Mouse (Mus musculus) layer of hippocampus, adult 8-10 months (tissue): Measurements from ENCODE around the gene Sbk3. TPM values are rescaled to one million over a fixed set of nuclear protein-coding genes. Genes with fewer than 3 reads are reported as not detected.

Source experiments
- DNase-seq, 2 experiments: peaks; one replicate each; pipeline ENCODE4 v3.0.0; 2022; ENCODE audit warnings: low spot score in 2 of 2
- total RNA-seq, 4 experiments: library from RNA; stranded (reverse); gene quantifications; 2 replicates each; pipeline ENCODE4 v1.2.4; 2022

Sbk3 gene
- total RNA-seq, 4 experiments from 2014 or later: 0.71 to 1.1 (median 0.98) TPM

DNA sequence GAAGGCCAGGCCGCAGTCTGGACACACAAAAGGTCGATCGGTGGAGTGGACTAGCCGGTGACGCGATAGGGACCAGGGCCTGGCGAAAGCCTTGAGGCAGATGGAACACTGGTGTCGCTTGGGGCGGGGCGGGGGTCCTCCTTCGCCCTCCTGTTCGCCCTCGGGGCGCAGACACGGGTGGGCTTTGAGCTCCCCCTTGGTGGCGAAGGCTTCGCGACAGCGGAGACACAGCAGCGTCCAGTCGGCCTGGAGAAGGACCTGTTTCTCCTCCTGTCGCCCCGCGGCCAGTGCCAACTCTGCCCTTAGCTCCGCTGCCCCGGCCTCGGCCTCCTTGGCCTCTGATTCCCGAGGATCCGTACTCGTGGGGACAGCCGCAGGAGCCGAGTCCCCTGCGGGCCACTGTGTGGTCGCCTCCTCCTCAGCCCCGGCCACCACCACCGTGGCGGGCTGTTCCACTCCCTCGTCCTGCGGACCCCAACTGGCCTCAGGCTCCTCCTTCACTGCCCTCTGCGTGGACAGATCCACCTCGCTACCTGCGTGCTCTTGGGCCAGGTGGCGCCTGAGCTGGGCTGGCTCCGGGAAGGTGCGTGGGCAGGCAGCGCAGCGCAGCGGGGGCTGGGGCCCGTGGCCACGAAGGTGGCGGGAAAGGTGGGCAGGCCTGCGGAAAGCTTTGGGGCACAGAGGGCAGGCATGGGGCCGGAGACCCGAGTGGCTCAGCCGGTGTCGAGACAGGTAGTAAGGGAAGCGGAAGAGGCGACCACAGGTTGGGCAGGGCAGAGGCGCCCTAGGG lies 23.2 kb upstream of the Sbk3 start:
- DNase-seq: no peak

DNA sequence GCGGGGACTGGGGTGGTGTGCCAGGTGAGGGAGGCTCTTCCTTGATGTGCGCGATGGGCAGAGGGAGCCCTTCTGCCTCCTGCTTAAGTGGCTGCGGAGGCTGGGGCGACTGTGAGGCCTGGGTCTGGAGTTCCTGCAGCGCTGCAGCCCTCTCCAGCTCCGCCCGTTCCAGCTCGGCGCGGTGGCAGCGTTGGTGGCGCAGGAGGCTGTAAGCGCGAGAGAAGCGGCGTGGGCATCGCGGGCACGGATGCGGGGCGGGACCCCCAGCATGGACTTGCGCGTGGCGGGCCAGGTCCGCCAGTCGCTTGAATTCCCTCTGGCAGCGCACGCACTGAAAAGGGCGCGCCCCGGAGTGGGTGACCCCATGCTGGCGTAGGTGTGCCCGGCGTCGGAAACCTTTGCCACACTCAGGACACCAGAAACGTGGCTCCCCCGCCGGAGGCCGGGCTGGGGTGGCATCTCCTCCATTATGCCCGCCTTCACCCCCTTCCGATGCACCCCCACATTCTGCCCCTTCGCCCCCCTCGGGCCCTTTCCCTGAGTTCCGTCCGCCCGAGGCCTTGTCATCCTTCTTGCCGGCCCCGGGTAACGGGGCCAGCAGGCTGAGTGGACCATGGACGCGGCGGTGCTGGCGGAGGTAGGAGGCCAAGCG lies 22.5 kb upstream of the Sbk3 start:
- DNase-seq: no peak

DNA sequence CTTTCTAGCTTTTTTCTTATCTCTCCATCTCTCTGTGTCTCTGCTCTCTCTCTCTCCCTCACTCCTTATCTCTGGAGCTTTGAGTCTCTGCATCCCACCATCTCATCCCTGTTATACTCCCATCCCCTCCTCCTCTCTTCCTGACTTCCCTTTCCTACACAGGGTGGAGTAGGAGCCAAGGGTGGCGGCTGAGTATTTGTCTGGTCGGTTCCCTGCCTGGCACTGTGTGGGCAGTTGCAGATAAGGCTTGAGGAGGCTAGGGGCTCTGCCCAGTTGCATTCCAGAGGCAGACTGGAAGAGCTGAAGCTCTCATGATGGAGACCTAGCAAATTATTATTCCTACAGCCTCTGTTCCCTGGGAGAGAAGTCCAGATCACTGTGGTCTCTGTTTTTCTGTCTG lies 17.3 kb upstream of the Sbk3 start:
- DNase-seq: no peak

DNA sequence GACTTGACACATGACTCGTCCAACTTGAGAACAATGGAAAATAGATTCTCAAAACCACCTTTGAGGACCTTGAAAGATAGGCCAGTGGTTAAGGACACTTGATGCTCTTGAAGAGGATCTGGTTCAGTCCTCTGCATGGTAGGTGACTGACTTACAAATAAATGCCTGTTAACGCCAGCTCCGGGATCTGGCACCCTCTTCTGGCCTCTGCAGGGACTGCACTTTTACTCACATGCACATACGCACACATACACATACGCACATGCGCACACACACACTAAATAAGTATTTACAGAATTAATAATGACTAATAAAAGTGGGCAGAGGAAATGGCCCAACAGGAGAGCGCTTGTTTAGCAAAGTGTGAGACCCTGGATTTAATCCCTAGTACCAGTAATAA lies 5.9 kb upstream of the Sbk3 start:
- no peak for DNase-seq

DNA sequence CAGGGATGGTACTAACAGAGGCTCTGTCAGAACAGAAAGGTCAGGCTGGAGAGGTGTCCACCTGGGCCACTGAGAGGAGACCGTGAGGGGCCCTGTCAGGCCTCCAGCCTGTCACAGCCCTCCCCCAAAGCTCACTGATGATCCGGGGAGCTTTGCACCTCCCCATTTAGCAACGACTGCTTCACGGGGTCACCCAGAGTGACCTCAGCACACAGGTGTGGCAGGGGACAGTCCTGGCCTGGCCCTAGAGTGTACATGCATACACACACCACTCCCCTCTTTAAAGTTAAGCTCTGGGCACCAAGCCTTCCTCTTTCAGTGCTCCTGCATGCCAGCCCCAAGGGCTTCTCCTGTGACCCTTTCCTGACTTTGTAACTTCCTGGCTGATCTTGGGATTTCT lies 4.5 kb upstream of the Sbk3 start:
- DNase-seq: no peak

DNA sequence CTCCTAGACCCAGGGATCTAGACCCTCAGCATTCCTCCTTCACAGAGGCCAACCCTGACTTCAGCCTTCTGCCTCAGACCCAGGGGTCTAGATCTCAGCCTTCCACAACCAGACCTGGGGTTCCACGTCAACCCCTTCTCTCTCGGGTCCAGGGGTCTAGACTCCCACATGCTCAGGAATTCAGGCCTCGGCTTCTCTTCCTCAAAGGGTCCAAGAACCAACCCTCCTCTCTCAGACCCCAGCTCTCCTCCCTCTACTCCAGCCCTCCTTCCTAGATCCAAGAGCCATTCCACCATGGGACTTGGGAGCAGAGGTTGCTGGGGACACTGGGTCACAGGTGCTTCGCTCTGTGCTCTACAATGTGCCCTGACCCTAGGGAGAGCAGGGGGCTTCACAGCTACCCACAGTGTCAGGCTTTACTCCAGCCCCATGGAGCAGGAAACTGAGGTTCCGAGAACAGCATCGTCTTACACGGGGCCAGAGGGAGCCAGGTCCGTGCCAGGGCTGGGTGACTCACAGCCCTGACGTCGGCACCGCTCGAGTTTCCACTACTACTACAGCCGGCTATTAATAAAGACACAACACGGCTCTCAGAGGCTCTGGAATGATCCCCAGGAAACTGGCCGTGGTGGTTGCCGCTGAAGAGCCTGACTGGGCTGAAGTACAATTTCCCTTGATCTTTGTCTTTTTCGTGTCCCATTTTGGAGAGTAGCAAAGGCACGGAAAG lies 1.5 kb upstream of the Sbk3 start:
- DNase-seq: no peak

DNA sequence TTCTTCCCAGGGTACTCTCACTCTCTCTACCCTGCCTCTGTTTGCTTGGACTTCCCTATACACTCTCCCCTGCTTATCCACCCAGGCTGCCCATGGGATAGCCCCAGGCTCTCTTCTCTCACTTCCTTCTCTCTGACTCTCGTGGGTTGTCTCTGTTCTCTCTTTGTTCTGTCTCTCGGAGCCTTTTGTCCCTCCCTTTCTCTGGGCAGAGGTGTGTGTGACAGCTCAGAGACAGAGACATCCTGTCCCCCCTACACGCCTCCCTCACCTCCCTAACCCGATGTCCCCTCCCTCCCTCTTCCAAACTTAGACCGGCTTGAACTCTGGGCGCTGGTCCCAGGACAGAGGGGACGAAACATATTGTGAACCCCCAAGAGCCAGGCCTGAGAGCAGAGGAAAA lies 742 bp upstream of the Sbk3 start:
- no peak for DNase-seq

DNA sequence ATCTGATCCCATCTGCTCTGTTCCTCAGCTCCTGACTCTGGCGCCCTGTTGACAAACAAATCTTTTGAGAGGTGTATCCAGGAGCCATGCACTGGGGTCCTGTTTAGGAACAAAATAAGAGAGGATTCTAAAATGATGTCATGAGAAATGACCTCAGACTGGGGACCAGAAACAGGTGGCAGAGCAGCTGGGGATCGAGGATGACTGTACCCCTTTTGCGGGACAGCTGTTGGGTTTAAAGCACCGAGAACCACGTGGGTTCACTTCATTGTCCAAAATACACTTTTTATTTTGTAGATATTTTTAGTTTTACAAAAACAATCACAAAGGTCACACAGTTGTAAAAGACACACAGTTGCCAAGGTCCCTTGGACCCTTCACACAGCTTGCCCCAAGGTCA lies 6.0 kb downstream of the Sbk3 start:
- DNase-seq: no peak

DNA sequence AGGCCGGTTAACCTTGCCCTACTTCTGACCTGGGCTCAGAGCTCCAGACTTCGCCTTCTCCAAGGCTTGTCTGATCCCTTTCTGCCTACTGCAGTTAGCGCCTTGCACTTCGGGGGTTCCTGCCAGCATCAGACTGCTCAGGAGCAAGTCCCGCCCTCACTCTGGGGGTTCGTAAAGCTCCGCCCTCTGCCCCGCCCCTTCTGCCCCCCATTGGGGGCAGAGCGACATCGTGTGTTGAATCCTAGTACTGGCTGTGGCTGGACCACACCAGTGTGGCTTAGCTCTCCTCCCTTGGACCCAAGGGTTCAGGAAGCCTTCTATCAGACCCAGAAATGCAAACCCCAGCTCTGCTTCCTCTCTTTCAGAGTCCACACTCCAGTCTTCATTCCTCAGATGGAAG lies 6.7 kb downstream of the Sbk3 start, which contains the start of gene Sbk2:
Sbk2 (minus strand) TSS at position 135 of the 400 bp plus-strand sequence.
- peak; percentile 54 to 63 for DNase-seq

DNA sequence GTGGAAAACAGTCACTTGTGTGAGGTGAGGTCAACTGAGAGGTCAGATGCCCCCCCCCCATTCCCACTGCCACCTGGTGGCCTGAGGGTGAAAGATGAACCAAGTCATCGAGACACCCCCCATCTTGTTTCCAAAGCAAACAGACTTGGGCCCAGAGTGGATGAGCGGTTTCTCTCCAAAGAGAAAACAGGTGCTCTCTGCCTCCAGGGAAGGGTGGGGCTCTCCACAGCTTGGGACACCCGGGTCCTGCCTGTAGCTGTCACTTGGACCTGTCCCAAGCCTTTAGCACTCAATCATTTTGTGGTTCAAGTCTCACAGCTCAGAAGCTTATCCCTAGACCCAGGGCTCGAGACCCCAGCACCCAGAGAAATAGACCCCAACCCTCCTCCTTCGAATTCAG lies 7.4 kb downstream of the Sbk3 start:
- no peak for DNase-seq

DNA sequence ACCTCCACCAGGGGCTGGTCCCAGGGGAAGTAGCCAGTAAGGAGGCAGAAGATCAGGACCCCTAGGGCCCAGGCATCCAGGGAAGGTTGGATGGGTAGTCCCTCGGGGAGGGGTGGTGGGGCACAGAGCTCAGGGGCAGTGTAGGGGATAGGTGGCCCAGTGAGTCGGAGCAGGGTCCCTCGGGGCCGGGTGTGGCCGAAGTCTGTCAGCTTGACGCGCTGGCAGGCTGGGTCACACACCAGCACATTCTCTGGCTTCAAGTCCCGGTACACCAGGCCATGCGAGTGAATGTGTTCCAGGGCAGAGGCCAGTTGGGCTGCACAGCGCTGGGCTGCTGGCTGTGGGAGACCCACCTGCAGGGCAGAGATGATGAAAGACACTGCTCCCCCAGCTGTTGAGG lies 13.6 kb downstream of the Sbk3 start:
- DNase-seq: no peak

DNA sequence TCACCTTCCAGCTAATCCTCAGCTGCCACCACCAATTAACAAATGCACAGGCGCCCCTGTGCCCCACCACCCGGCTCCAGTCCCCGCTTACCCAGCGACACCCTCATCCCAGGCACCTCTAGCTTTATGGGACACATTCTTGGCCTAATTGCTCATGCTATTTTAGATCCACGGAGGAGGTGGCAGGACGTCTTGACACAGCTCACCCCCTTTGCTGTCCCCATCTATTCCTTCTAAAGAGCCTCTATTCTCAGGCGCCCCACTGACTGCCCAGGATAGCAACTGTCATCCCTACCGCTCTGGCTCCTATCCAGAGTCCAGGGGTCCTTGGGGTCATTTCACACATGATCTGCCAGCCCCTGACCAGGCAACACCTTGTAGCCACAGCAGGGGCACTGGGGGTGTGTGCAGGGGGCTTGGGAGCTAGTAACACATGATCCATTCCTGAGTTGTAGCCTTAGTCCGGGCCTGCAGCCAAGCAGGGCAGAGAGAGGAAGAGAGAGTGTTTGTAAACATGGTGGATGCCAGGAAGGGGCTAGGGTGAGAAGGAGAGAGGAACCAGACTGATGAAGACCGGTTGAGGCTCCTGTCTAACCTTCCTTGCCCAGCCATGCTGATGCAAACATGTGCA lies 17.0 kb downstream of the Sbk3 start:
- DNase-seq: no peak

DNA sequence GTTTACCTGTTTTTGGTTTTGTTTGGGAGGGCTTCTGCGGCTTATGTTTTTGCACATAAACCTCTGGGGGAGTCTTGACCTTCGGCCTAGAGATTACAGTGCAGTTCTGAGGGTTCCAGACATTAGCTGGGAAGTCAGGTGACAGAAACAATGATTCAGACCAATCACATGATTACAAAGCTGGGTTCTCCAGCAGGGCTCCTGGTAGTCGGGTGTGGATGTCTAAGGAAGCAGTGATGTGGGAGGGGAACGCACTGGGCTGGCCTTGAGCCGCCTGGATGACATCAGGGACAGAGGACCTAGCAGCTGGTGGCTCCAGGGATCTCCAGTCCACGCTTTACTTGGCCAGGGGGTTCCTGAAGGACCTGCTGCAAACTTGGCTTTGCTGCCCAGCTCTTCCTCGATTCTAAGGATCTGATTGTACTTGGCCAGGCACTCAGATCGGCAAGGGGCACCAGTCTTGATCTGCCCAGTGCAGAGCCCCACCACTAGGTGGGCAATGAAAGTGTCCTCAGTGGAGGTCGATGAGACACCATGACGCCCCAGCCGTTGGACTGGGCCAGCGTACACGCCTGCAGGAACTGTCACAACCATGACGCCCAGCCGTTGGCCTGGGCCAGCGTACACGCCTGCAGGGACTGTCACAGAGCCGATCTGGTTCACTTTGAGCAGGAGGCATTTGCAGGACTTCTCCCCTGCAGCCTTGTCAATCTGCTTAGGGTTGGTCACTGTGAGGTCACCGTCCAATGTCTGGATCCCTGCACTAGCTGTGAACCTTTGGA lies 20.2 kb downstream of the Sbk3 start:
- no peak for DNase-seq

DNA sequence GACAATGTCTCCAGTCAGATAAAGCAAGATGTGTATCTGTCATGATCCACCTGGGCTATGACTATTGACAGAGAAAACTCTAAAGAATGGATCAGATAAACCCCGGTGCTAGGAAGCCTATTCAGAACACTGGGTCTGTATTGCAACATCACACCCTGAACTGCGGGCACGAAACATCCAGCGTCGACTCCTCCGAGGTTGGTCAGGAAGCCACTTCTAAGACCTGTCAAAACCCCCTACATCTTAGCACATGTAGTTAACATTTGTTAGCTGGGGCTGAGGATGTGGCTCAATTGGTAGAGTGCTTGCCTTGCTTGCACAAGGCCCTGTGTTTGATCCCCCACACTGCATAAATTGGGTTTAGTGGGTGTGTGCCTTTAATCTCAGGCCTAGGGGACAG lies 22.6 kb downstream of the Sbk3 start:
- DNase-seq: no peak

DNA sequence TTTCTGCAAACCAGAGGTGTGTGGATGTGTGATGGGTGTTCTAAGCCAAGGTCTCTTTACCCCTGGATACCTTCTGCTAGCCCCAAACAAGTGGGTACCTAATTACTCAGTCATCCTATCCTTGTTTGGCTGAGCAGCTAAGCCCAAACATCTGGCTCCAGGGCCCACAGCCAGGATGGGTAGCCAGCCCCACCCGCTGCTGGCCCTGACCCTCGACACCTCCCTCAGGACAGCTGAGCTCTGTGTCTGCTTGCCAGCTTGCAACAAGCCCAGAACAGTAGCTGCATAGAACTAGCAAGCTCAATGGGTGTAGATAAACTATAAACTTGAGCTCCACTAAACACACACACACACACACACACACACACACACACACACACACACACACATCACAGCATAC lies 23.1 kb downstream of the Sbk3 start:
- no peak for DNase-seq

DNA sequence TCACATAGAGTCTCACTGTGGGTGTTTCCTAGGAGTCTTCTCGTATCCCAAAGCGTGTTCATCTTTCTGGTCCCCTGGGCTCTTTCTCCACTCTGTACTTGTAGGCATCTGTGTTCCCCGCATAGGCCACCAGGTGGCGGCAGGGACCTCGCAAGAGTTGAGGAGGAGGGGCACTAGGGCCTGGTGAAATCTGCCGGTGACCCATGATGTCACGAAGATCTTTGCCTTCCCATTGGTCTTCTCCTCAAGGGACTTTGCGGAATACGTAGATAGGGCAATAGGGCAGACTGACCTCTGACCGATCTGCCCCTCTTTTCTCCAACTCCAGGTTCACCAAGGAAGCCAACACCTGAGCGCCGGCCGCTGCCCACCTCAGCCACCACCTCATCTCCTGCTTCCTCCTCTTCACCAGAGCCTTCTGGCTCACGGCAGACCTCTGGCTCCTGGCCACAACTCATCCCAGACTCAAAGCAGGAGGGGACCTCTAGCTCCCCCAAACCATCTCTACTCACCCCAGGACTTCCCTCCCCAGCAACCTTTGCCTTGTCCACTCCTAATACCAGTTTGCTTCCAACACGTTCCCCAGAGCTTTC lies 27.6 kb downstream of the Sbk3 start:
- DNase-seq: peak; percentile 93 to 97

DNA sequence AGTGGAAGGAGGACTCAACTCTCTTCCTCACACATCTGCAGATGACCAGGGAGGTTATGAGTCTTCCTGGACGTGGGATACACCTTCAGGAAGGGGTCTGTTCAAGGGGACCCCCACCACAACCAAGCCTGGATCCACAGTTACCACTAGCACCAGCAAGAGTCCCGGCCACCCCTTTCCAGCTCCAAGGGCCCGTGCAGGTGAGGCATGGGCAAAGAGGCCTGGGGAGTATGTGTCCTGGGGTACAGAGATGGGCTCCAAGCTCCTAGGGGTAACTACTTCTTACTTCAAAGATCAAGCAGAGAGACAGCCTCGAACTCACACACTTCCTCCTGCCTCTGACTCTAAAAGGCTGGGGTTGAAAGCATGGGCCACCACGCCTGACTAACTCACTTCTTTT lies 28.3 kb downstream of the Sbk3 start:
- DNase-seq: no peak

DNA sequence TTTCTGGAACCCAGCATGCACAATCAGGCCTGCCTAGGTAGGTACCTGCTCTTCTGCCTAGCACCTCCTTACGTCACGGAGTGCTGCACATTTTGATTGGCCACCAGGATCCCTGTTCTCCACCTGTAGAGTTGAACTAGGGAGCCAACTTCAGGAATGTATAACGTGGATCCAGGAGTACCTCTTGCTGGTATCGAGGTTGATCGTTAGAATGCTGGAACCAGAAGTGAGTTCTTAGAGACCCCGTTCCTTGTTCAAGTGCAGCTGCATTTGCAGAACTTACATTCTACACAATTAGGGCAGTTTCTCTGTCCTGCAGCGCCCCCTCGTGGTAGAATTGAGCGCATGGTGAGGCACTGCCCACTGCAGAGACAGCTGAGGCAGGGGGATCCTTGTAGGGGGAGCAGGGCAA lies 30.9 kb downstream of the Sbk3 start:
- peak in 1 of 2 experiments; percentile 84 for DNase-seq

DNA sequence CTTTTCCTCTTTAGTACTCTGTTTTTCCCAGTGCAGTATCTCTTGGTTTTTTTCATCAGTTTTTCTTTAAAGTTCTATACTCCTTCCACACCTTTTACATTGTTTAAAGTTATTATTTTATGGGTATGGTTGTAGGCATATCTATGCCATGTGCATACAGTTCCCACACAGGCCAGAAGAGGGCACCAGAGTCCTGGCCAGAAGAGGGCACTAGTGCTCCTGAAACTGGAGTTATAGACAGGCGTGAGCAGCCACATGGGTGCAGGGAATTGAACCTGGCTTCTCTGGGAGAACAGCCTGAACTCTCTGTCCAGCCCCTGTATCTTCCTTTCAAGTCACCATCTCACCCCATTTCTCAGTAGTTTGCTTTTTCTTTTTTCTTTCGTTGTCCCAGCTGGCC lies 32.5 kb downstream of the Sbk3 start:
- peak in 1 of 2 experiments; percentile 55 for DNase-seq

DNA sequence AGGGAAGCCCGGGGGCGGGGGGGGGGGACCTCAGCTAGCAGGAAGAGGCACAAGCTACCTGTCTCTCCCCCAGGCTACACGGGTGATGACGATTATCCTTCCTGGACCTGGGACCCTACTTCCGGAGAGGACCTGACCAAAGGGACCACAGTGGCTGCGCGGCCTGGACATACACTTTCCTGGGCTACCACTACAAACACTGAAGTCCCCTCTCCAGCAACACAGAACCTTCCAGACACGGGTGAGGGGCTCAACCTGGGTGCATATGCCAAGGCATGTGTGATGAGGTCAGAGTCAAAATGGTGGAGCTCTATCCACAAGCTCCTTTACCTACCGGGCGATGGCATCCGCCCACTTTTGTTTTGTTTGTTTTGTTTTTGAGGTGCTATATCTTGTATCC lies 33.6 kb downstream of the Sbk3 start:
- no peak for DNase-seq

DNA sequence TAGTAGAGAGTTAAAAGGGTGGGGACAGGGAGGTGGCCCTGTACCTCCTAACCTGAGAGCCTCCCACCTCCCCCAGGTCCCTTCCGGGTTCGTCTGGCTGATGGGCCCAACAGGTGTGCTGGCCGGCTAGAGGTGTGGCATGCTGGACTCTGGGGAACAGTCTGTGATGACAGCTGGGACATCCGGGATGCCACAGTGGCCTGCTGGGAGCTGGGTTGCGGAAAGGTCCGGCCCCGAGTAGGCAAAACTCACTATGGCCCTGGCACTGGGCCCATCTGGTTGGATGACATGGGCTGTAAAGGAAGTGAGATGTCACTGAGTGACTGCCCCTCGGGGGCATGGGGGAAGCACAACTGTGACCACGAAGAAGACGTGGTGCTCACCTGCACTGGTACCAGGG lies 34.1 kb downstream of the Sbk3 start:
- no peak for DNase-seq
